Mouse (Mus musculus): ENCODE results near the gene Irf9. TPM values are rescaled to one million over a fixed set of nuclear protein-coding genes. Genes with fewer than 3 reads are reported as not detected.

The Irf9 gene
- total RNA-seq, 2 experiments from 2014 or later: 4.7 to 5.1 TPM

- no peak for DNase-seq
- intact Hi-C loops (cut with DNase I): no loop called here
- no peak overlapping the region for H3K27ac ChIP-seq
- TF ChIP-seq CTCF (IDR thresholded peaks at IDR 0.05): no peak
- no peak overlapping the region for H3K4me3 ChIP-seq
These were observed 32.8 kb upstream of the Irf9 start for GRCm38 (mm10) chr14:55570588-55570987.

- Histone ChIP-seq H3K27ac (peak overlapping the region; percentile 35), H3K4me3 (no peak overlapping the region)
- intact Hi-C loops (cut with DNase I): no loop called here
- DNase-seq: no peak
- TF ChIP-seq CTCF (IDR thresholded peaks at IDR 0.05): no peak
These were observed 31.6 kb upstream of the Irf9 start for GRCm38 (mm10) chr14:55571760-55572159.

DNA sequence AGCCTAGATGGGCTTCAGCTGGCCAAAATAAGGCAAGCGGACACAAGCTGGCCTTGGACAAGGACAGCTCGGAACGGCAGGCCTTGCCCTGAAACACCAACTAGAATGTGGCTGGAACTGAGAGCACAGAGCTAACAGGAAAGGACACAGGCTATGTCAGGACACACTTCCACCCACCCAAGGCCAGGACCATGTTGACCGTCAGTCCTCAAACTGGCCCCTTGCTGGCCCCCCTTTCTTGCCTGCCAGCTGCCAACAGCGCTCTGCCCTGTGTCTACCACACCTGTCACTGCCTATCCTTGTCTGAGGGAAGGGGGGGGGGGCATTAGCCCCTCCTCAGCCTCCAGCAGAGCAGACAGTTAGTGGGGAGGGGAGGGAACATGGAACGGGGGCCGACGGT is 28.1 kb upstream of the Irf9 start, which contains the start of gene Fitm1:
Gene Fitm1 (plus strand): TSS at position 316 of the 400 bp plus-strand sequence.
- no peak for TF ChIP-seq CTCF (IDR thresholded peaks at IDR 0.05)
- DNase-seq: peak; percentile 89
- Histone ChIP-seq H3K4me3 (peak within 1 kb of the TSS; percentile 78), H3K27ac (peak within 1 kb of the TSS; percentile 99)
- intact Hi-C loops (cut with DNase I): loop anchor here (1.0 to 2.0 kb wide), 2 partner anchors 15 to 16 kb away; partner anchors contain the start of genes A730061H03Rik, Dcaf11, Psme2 and Rnf31

GRCm38 (mm10) chr14:55575711-55576110 is 27.7 kb upstream of the Irf9 start:
- Histone ChIP-seq H3K27ac (peak overlapping the region; percentile 99), H3K4me3 (peak overlapping the region; percentile 78)
- DNase-seq: peak; percentile 61
- TF ChIP-seq CTCF (IDR thresholded peaks at IDR 0.05): no peak
- intact Hi-C loops (cut with DNase I): loop anchor here (1.0 to 2.0 kb wide), 2 partner anchors 15 to 16 kb away; partner anchors contain the start of genes A730061H03Rik, Dcaf11, Psme2 and Rnf31

DNA sequence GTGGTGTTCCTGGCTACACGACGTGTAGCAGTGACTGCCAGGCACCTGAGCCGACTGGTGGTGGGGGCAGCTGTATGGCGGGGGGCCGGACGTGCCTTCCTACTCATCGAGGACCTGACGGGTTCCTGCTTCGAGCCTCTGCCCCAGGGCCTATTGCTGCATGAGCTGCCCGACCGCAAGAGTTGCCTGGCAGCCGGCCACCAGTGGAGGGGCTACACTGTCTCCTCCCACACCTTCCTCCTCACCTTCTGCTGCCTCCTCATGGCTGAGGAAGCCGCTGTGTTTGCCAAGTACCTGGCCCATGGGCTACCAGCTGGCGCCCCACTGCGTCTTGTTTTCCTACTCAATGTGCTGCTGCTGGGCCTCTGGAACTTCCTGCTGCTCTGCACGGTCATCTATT is 27.0 kb upstream of the Irf9 start:
- intact Hi-C loops (cut with DNase I): no loop called here
- TF ChIP-seq CTCF (IDR thresholded peaks at IDR 0.05): no peak
- Histone ChIP-seq H3K4me3 (peak overlapping the region; percentile 78), H3K27ac (peak overlapping the region; percentile 99)
- DNase-seq: peak; percentile 74

- Histone ChIP-seq H3K27ac (peak within 1 kb of the TSS; percentile 99), H3K4me3 (peak within 1 kb of the TSS; percentile 90)
- peak; percentile 86 for DNase-seq
- TF ChIP-seq CTCF (IDR thresholded peaks at IDR 0.05): no peak
- intact Hi-C loops (cut with DNase I): no loop called here
These were observed 25.3 kb upstream of the Irf9 start, which contains the start of gene Psme1 for GRCm38 (mm10) chr14:55577871-55578667. Gene Psme1, plus strand, starts transcription at chr14:55578123.

GRCm38 (mm10) chr14:55578668-55579269 is 24.6 kb upstream of the Irf9 start:
- Histone ChIP-seq H3K4me3 (peak overlapping the region; percentile 90), H3K27ac (peak overlapping the region; percentile 97)
- no peak for TF ChIP-seq CTCF (IDR thresholded peaks at IDR 0.05)
- intact Hi-C loops (cut with DNase I): no loop called here
- DNase-seq: peak; percentile 84

- no peak for DNase-seq
- no peak for TF ChIP-seq CTCF (IDR thresholded peaks at IDR 0.05)
- no peak overlapping the region for H3K4me3 ChIP-seq
- intact Hi-C loops (cut with DNase I): no loop called here
- peak overlapping the region; percentile 97; the same call in 1 of the 2 replicates for H3K27ac ChIP-seq
These were observed 23.6 kb upstream of the Irf9 start for GRCm38 (mm10) chr14:55579511-55580496.

DNA sequence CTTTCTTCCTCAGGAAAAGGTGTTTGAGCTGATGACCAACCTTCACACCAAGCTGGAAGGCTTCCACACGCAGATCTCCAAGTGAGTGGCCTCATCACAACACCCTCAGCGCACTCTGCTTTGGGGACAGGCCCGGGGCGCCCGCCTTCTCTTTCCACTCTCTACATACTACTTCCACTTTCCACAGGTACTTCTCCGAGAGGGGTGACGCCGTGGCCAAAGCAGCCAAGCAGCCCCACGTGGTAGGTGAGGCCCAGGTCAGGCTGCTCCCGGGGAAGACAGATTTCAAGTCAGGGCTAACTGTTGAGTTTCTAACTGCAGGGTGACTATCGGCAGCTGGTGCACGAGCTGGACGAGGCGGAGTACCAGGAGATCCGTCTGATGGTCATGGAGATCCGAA is 22.6 kb upstream of the Irf9 start:
- no peak overlapping the region for H3K27ac ChIP-seq
- intact Hi-C loops (cut with DNase I): no loop called here
- no peak for DNase-seq
- H3K4me3 ChIP-seq: no peak overlapping the region
- TF ChIP-seq CTCF (IDR thresholded peaks at IDR 0.05): no peak

DNA sequence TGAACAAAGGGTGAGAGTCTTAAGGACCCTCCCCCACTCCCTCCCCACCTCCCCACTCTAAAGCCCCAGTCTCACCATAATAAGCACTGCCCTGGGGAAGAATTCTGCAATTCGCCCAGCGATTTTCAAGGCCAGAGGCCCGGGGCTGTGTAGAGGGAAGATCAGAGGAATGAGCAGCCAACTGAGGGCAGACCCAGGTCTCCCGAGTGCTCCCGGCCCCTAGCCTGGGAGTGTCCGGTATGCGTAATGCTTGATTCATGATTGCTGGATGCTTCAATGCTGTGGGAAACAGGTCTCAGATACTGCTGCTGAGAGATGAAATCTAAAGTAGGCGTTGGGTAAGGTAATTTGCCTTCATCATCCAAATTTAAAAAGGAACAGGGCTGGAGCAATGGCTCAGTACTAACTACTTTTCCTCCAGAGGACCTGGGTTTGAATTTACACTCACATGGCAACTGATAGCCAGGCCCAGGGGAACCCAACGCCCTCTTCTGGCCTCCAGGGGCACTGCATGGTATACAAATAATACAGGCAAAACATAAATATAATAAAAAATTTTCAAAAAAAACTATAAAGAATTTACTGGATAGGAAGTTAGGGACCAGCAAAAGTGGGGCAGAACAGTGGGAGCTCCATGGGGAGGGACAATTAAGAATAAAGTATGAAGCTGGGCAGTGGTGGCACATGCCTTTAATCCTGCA is 21.2 kb upstream of the Irf9 start:
- TF ChIP-seq CTCF (IDR thresholded peaks at IDR 0.05): peak; percentile 60
- Histone ChIP-seq H3K4me3 (no peak overlapping the region), H3K27ac (peak overlapping the region; percentile 16; the same call in 1 of the 2 replicates)
- no peak for DNase-seq
- intact Hi-C loops (cut with DNase I): no loop called here

DNA sequence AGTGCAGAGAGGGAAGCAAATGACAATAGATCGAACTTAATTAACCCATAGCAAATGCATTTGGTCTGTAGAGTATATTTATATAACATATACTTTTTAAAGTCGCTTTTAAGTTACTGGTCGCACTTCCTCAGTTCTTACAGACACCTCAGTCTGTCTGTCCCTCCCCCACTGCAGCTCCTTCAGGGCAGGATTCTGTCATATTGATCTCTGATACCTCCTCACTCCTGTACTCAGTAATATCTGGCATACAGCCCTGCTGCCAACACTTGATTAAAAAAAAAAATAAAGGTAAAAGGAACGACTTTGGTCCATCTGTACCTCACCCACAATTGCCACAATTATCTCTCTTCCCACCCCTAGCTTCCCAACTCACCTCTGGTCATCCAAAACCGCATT is 19.1 kb upstream of the Irf9 start:
- Histone ChIP-seq H3K4me3 (peak overlapping the region; percentile 92), H3K27ac (peak overlapping the region; percentile 90)
- intact Hi-C loops (cut with DNase I): no loop called here
- no peak for DNase-seq
- no peak for TF ChIP-seq CTCF (IDR thresholded peaks at IDR 0.05)
